Mouse (Mus musculus) spleen, embryonic (tissue): ENCODE measurements at regions not wholly inside any gene's neighbourhood (a gene's known extent, or its start where the extent isn't known, plus 50 kb on each side); places are given as distances from the start of the nearest gene placed in this dataset.

Experiments
- CTCF ChIA-PET: fragments of 350-600 bp; sonication (Branson Sonifier 250); formaldehyde crosslinking; loops from one replicate; lab custom pipeline; 2022; lab: Charles Lee

DNA sequence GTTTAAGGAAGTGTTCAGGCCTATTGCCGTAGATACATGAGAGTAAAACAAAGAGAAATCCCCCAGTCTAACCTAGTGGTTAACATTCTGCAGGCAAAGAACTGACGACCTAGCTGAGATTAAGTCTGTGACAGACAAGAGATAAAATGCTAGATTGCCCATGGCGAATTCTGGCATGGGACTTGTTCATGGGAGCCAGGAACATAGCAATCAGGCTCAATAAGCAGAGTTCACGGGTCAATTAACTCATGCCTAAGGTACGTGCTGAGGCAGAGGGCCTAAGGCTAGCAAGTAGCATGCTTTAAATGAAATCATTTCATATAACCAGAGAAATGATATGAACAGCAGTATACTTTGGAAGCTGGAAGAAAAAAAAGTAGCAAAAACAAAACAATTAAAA is 1119.2 kb upstream of the Adgrl2 start:
- CTCF ChIA-PET, result interaction anchor here (0.5 kb wide), 1 partner anchor 191 kb away, joined by 4 read pairs; no protein-coding TSS in a partner anchor

DNA sequence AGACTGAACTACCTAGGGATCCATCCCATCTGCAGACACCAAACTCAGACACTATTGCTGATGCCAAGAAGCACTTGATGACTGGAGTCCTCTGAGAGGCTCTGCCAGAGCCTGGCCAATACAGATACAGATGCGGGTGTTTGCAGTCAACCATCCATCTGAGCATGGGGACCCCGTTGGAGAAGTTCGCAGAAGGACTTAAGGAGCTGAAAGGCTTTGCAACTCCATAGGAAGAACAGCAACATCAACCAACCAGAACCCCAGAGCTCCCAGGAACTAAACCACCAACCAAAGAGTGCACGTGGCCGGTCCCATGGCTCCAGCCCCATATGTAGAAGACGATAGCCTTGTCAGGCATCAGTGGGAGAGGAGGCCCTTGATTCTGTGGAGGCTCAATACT is 1121.9 kb upstream of the Adgrl2 start:
- CTCF ChIA-PET, result no interaction called here

DNA sequence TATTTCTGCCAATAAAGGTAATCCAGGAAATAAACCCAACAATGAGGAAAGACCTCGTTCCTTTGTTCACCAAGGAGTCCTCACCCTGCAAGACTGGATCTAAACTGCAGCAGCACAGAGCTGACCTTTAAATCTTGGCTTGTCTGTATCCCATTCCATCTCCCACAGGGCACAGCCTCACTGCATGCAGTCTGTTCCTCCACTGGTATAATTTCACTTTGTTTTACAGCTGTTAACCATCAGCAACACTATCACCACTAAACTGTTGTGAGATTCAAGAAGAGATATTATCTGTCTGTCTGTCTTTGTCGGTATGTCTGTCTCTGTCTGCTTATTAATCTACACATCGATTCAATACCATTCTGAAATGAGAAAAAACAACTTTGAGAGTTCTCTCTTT is 1129.5 kb upstream of the Adgrl2 start:
- CTCF ChIA-PET, result no interaction called here

DNA sequence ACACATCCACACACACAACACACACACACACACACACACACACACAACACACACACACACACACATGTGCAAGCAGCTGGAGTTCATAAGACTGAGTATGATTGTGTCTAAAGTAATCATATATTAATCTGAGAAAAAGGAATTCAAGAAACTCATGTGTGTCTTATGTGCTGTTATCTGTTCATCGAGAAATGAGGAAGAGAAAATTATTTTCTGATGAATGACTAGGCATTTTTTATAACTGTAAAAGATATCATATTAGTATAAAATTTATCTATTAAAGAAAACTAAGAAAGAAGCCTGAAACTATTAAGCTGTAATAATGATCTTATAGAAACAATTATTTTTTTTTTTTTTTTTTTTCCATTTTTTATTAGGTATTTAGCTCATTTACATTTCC is 1156.3 kb upstream of the Adgrl2 start:
- CTCF ChIA-PET, result no interaction called here

DNA sequence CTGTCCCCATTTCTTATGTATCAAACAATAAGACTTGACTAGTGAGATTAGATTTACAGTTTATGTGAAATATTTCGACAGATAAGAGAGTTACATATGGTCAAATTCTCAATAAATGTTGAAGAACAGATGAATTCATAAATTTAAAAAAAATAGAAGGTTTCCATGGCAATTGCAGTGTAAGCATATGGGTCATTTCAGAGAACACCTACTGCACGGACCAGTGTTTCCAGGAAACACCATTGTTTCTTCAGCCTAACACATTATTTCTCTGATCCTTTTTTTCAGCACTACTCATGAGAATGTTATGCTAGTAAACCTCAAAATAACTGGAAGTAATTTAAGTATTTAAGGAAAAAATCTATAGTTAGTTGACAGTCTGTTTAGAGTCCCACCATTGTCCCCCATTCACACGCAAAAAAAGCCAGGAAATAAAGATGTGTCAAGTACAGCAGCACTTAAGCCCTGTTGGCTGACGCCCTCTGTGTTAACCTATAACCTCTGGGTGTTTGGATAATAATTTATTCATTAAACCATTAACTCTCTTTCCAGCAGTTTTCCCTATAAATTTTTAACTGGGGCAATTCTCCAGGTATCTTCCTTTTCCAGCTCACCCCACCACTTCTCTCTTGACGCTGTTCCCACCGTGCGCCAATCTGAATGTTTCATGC is 1160.9 kb upstream of the Adgrl2 start:
- CTCF ChIA-PET, result no interaction called here

DNA sequence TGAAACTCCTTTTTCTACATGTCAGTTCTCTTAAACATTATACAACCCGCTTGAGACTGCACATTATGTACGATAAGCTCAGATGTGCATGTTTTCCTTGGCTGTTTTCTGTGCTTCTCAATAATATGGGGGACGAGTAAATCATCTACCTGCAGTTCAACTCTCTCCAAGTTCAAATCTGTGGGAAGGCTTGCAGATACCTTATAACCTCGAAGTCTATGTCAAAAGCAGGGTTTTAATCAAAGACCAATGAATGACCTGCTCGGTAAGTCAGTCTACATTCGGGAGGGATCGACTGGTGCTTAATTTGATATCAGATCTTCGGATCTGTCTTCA is 1161.4 kb upstream of the Adgrl2 start:
- CTCF ChIA-PET, result no interaction called here

DNA sequence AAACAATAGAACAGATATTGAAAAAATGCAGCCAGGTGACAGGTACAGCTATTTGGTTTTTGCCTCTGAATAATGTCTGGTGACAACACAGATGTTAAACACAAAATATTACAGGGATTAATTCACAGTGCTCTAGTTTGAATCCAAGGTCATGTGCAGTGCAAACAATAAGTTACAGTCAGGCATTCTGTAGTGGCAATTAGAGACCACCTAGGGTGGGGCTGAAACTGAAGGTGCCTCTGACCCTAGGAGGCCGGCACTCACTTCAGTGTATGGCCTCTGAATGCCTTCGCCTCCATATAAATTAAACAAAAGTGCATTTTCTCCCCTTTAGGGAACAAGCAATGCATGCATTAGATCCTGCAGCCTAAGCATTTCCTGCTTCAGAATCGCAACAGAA is 1162.5 kb upstream of the Adgrl2 start:
- CTCF ChIA-PET, result no interaction called here

DNA sequence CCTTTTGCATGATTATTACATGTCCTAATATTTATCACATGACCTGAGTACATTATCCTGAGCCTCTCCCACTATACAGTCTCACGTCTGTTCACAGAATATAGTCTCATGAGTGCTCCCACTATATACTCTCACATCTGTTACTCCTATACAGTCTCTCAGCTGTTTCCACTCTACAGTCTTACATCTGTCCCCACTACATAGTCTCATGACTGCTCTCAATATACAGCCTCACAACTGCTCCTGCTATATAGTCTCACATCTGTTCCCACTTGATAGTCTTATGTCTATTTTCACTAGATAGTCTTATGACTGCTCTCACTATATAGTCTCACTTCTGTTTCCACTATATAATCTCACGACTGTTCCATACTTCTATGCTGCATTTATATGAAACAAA is 1195.5 kb upstream of the Adgrl2 start:
- CTCF ChIA-PET, result no interaction called here

DNA sequence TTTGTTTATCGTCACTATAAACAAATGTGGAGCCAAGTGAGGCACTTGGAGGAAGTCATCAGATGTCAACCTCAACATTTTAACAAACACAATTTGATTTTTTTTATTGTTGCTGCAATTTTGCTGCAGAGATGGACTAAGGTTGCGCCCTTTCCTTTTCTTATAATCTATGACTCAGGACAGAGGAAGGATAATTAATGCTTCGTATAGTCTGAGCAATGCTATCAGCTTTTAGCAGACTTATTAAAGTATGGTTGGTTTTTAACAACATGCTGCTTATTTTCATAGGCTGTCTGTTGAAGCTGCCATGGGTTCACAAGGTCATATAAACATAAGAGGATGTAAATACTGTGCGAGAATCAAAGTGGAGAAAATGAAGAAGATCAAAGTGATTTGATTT is 1202.8 kb upstream of the Adgrl2 start:
- CTCF ChIA-PET, result no interaction called here

DNA sequence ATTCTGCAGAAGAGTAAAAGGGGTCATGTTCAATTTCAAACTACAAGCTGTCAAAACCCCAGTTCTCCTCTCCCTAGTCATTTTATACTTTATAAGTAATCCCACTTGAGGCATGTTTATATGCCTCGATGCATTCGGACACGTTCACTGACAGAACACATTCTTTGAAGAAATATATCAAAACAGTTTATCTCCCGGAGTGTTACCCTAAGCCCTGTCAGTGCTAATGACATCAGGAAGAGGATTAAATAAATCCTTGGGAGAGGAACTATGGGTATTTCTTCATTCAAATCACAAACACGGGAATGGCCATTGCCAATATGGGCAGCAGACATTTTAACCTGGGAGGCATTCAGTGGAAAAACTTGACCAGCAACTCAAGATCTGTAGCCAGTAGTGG is 1208.1 kb upstream of the Adgrl2 start:
- CTCF ChIA-PET, result no interaction called here

DNA sequence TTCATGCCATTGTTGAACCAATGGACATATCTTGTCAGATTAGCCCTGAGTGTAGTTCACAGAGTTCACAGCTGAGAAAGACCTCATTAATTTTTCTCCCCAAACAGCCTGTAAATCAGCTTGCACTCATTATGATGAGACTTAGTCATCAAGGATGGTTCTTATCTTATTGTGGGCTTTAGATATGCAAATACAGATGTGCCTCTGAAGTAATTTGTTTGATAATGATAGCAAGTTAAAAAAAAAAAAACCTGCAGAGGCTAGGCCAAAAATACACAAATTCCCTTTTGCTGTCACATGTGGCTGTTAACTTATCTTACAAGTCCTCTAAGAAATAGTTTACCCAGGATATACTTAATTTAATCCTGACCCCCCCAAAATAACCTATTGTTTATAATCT is 1215.5 kb upstream of the Adgrl2 start:
- CTCF ChIA-PET, result no interaction called here

DNA sequence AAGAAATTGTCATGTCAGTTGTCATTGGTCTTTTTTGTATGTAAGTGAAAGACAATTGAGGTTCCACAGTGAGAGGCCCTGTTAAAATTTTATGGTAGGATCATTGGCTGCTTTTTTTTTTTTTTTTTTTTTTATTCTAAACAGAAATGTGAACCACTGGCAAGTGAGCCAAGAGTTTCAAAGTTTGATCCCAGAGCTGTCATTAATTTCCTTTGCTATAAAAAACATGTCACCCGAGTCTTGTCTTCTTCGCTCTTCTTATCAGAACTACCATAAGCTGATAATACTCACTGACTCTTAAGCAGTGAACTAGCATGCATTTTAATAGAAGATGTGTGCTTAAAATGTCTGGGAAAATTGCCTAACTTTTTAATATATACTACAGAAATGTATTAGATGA is 1204.4 kb upstream of the Adgrl4 start:
- CTCF ChIA-PET, result interaction anchor here (0.7 kb wide), 1 partner anchor 197 kb away, joined by 26 read pairs; no protein-coding TSS in a partner anchor

DNA sequence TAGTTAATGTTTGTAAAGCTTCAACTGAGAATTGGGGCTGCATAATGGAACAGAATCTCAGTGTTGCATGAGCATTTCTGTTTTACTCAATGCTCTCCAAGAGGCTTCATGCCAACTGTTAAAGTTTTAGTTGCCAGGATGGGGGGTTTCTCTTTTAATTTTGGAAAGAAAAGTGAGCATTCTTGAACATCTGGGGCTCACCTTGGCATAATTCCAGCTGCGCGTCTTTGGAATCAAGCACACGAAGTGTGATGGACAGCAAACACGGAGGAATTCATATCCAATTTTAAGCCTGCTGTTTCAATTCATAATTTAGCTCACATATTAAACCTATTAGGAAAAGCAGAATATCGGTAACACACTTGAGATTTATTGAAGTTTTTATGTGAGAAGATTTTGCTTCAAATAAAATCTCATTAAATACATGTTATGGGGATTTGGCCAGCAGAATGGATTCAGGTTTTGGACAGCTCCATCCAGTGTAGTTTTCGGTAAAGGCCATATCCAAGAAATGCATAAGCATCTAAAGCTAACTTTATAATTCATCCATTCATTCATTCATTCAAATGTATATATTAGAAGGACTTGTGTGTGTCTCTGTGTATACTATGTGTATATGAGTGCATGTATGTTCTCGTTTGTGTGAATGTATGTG is 1200.6 kb upstream of the Adgrl4 start:
- CTCF ChIA-PET, result no interaction called here

DNA sequence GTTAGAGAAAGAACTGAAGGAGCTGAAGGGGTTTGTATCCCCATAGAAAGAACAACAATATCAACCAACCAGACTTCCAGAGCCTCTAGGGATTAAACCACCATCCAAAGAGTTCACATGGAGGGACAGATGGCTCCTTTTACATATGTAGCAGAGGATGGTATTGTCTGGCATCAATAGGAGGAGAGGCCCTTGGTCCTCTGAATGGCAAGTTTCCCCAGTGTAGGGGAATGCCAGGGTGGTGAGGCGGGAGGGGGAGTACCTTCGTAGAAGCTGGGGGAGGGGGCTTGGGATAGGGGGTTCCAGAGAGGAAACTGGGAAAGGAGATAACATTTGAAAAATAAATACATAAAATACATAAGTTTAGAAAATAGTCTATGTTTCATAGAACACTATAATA is 1162.6 kb upstream of the Adgrl4 start:
- CTCF ChIA-PET, result no interaction called here

DNA sequence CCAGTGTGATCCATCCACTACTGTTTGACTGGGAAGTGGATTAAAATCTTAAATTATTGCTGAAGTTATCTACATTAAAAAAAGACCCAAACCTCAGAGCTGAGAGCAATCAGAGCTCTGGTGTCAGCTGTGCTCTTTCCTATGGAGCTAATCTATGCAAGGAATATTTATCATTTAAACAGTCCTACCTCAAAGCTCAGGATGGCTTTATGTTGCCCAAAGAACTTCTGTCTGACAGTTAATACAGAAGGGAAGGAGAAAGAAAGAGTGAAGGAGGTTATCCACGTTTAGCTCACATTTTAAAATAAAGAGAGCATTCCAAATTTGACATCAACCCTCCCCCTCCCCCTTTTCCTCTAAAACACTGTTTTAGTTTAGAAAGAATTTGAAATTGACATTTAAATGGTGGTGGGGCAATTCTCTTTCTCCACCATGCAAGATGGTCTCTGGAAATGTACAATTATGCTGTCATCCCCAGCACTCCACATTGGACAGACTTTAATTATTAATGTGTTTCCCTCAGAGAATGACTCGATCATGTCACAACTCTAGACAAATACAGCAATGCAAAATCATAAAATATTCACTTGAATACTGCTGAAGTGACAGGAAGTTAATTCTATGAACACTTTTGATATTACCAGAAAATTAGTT is 1141.5 kb upstream of the Adgrl4 start:
- CTCF ChIA-PET, result no interaction called here

DNA sequence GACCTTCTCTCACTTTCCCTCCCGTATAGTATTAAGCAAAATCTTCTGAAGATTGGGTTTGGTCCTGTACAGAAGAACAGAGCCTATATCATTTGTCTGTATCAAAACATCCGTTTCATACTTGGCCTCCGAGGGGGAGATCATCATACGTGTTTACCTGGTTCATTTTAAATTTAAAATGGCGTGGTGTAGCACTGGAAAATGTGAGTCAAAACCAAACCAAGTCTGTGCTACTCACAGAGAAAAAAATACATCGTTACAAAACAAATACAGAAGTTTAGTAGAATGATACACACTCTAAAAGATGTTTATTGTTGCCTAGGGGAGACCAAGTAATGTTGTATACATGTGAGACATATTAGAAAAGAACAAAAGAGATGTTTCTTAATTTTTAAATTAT is 1108.9 kb upstream of the Adgrl4 start:
- CTCF ChIA-PET, result no interaction called here

DNA sequence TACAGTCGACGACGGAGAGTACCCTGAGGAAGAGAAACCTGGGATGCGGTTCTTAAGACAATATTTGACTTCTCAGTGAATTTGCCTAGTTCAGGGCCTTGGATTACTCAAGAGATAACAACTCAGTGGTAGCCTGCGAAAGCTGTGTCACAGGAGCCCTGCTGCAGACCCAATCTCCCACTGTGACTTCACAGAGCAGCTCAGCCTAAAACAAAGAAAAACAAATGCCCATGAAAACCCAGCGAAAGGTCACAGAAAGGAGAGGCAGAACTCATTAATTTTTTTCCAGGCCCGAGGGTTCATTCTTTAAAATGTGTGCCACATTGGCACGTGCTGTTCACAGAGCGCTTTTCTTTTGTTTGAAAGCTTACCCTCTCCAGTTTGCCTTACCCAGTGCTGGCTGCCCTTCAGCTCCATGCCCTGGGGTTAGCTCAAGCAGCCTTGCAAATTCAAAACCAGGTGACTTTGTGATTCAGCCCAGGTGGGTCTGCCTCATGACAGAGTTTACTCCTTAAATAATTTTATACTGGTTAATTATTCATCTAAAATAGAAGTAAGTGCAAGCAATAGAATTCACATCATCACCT is 1085.5 kb upstream of the Adgrl4 start:
- CTCF ChIA-PET, result no interaction called here

DNA sequence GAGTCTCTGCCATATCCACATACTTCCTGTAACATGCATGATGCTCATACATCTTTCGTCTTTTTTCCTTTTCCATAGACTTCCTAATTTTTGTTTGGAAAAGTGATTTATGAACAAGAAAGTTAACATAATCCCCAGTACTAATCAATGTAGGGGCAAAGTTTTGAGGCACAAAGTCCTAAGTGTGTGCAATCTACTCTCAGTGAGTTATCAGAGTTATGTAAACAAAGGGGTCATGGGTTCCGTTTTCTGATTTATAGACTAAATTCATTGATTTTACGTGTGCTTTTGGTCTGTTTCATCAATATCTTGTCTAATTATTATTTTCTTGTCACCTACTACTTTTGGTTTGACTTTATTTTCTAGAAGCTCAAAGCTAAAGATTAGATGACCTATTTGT is 1071.9 kb upstream of the Adgrl4 start:
- CTCF ChIA-PET, result no interaction called here

DNA sequence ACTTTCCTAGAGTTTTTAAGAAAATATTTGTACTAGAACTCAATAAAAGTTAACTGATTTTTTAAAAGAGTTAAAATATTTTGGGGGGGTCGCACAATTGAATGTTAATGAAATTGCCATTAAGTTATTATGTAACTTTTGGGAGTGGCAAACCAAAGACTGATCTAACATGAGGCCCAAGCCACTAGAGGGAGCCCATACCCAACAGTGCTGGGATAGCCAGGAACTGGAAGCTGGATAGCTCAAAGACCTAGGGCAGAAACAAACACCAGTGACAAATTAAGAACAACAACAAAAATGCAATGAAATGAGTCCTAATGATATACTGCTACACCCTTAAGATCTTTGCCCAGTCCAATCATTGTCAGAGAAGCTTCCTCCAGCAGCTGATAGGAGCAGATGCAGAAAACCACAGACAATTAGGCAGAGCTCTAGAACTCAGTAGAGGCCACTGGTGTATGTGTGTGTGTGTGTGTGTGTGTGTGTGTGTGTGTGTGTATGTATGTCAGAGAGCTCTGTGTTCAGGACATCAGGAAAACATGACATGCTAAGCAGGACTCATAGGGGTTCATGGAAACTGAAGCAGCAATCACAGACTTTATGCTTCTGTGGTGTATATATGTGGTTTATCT is 1052.6 kb upstream of the Adgrl4 start:
- CTCF ChIA-PET, result no interaction called here

DNA sequence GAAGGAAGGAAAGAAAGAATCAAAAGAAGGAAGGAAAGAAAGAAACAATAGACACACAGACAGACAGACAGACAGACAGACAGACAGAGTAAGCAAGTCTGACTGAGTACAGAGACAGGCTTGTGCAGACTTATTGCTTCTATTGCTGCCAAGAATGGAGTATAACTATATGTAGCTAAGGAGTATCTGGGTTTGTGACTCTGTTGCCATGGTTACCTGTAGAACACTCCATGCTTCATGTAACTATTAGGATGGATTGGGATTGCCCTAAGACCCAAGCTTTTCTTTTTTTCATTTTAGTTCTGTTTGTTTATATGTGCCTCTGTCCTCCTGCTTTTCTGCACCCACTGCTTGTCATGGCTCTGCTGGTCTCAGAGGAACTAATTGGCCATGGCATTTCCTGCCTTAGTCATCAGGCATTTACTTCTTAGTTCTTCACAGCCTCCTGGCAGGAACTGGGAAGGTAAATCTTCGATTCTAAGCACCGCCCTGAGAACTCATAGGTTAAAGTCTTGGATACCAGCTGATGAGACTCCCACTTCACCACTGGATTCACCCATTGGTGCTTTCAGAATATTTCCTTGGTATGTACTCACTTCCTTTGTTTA is 1035.9 kb upstream of the Adgrl4 start:
- CTCF ChIA-PET, result no interaction called here

DNA sequence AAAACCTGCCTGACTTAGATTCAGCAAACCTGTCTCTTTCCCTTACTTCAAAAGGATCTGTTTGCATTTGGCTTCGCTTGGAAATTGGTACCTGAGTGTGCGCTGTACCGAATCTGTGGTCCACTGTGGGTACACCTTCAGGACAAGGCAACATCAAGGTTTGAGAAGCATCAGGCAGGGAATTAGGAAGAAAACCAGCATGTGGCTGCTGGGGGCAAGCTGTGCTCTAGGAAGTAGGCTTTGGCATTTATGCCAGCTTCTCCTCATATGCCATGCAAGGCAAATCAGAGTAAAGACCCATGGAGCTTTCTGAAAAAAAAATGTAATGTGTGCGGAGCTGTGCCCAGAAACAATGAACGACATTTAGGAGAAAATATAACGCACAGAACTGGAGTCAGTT is 1031.6 kb upstream of the Adgrl4 start:
- CTCF ChIA-PET, result no interaction called here

DNA sequence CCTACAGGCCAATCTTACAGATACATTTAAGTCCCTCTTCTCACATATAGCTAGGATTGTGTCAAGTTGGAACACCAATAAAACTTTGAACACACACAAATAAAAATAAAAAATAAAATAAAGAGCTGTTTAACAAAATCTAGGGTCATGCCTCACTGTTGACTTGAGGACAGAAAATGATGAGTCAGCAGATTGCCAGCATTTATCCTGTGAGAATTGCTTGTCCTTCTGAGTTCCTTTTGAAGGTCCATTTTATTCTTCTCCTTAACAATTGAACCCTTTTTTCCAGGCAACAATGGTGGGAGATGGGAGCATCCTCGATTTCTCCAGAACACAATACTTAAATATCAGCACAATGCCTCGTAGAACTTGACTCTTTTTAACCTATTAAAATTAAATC is 1022.4 kb upstream of the Adgrl4 start:
- CTCF ChIA-PET, result no interaction called here
